ENCODE assay signal across 25 mouse cellular contexts in the genomic region with DNA sequence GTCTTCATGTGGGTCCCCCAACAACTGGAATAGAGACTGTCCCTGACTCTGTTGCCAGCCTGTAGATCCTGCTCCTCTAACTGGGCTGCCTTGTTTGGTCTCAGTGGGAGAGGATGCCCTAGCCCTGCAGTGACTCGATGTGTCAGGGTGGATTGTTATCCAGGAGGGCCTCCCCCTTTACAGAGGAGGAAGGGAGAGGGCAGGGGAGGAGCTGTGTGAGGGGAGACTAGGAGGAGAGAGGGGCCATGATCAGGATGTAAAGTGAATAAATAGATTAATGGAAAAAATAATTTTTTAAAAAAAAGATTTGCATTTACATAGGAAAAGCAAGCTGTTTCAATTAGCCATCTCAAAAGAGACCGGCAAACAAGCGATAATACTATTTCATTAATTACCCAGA.
"Had no signal": no experiment of that assay in that cellular context is flagged by ENCODE, and none has a peak within 500 bp of the region (broad histone marks: within the 10 kb centered on the region; RNA-seq: fewer than 3 reads in every experiment).

No protein-coding gene starts in this region.

- H3K27ac ChIP-seq: gastrocnemius, adult 2 months; heart, embryonic 10.5 days; hindbrain, embryonic 14.5 days; layer of hippocampus, adult 2 months; left cerebral cortex, adult 2 months; limb, embryonic 10.5 days; limb, embryonic 12.5 days; liver, embryonic 13.5 days; liver, embryonic 15.5 days had no signal

- H3K4me3 ChIP-seq: gastrocnemius, adult 2 months; heart, embryonic 10.5 days; heart, embryonic 12.5 days; layer of hippocampus, adult 2 months; left cerebral cortex, adult 2 months; limb, embryonic 10.5 days; limb, embryonic 12.5 days; liver, embryonic 13.5 days; liver, embryonic 15.5 days had no signal

- DNase-seq: gastrocnemius, adult 2 months; gastrocnemius, postnatal 10 days; gastrocnemius, postnatal 25 days; heart, adult 18-20 months; heart, postnatal 10 days; heart, postnatal 4 days; kidney, adult 18-20 months; kidney, adult 8-10 months; kidney, postnatal 10 days; kidney, postnatal 25 days; kidney, postnatal 4 days; liver; liver, embryonic 13.5 days had no signal

- H3K36me3 ChIP-seq: heart, embryonic 10.5 days; heart, embryonic 12.5 days; limb, embryonic 10.5 days; limb, embryonic 12.5 days; liver, embryonic 13.5 days; liver, embryonic 15.5 days had no signal

- H3K4me1 ChIP-seq: heart, embryonic 10.5 days; heart, embryonic 12.5 days; limb, embryonic 10.5 days; limb, embryonic 12.5 days; liver, embryonic 13.5 days; liver, embryonic 15.5 days had no signal

- H3K27me3 ChIP-seq: heart, embryonic 12.5 days; limb, embryonic 12.5 days; liver, embryonic 13.5 days; liver, embryonic 15.5 days had no signal

- H3K4me2 ChIP-seq: heart, embryonic 12.5 days; hindbrain, embryonic 14.5 days; limb, embryonic 12.5 days; liver, embryonic 11.5 days; liver, embryonic 13.5 days; liver, embryonic 15.5 days had no signal

- H3K9ac ChIP-seq: heart, embryonic 12.5 days; hindbrain, embryonic 14.5 days; limb, embryonic 12.5 days; liver, embryonic 13.5 days; liver, embryonic 15.5 days had no signal

- H3K9me3 ChIP-seq: heart, embryonic 10.5 days; heart, embryonic 12.5 days; limb, embryonic 10.5 days; limb, embryonic 12.5 days; liver, embryonic 13.5 days; liver, embryonic 15.5 days had no signal

- ATAC-seq: hindbrain, embryonic 16.5 days; inflammation-experienced regulatory T-cells, adult 6 months; intestine, postnatal 0 days had no signal
